Mouse (Mus musculus): ENCODE measurements around the gene Gtf2h1. TPM values are rescaled to one million over a fixed set of nuclear protein-coding genes. Genes with fewer than 3 reads are reported as not detected.

Gtf2h1 gene
- 53.5 and 58.0 TPM in 2 replicates for polyA plus RNA-seq (2014; fragmentation: Nextera tagmentation; extraction: Ambion mirVana)

- peak within 1 kb of the TSS; percentile 87 for H3K9ac ChIP-seq (ENCODE audit: low read depth, low read length)
- DNase-seq (ENCODE audit: low spot score): peak; percentile 99
- H3K36me3 ChIP-seq (ENCODE audit: control insufficient read depth, insufficient read depth, low read length): no peaks in the 10 kb centered on the region
- peak within 1 kb of the TSS; percentile 75 for H3K4me2 ChIP-seq (replicated peaks; ENCODE audit: low read depth, low read length)
- WGBS: under 1% methylated on average over 71 of the region's 75 CpGs
- H3K4me3 ChIP-seq (ENCODE audit: low read depth, low read length): peak within 1 kb of the TSS; percentile 98
- H3K27me3 ChIP-seq (ENCODE audit: control insufficient read depth, insufficient read depth, low read length): no peaks in the 10 kb centered on the region
- peaks cover 2% of the 10 kb centered on the region; the same call in 1 of the 2 replicates for H3K4me1 ChIP-seq (replicated peaks; ENCODE audit: control insufficient read depth, insufficient read depth, low read length)
- ATAC-seq (ENCODE audit: low FRiP score): peak; percentile 99
- H3K27ac ChIP-seq (ENCODE audit: low read depth, low read length): peak within 1 kb of the TSS; percentile 79
- no peaks in the 10 kb centered on the region for H3K9me3 ChIP-seq (ENCODE audit: control insufficient read depth, low read length)
These were observed at the start of gene Gtf2h1, which contains the start of gene Hps5 for GRCm38 (mm10) chr7:46795287-46796205. Gtf2h1 (plus strand) TSS chr7:46796103. Hps5 (minus strand) TSS chr7:46796064.

DNA sequence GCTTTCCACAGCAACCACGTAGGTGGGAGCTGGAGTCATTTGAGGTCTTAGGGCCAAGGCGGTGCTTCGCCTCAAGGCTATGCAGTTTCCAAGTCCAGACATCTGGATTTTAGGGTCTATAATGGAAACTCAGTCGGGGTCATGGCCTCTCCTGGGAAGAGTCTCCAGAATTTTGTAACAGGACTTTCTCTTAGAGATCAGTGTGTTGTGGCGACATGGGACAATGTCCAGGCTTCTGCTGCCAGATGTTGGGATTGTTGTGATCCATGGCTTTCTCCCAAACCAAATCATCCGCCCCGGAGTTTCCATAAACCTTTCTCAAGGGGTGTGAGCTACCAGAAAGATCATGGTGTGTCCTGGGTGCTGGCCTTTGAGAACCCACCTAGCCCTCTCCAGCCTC, 49.5 kb upstream of the Gtf2h1 start:
- ATAC-seq (ENCODE audit: low FRiP score): no peak
- Histone ChIP-seq H3K27me3 (ENCODE audit: control insufficient read depth, insufficient read depth, low read length) (no peaks in the 10 kb centered on the region), H3K4me2 (replicated peaks; ENCODE audit: low read depth, low read length) (no peak overlapping the region), H3K9ac (ENCODE audit: low read depth, low read length) (no peak overlapping the region), H3K27ac (ENCODE audit: low read depth, low read length) (no peak overlapping the region), H3K36me3 (ENCODE audit: control insufficient read depth, insufficient read depth, low read length) (no peaks in the 10 kb centered on the region), H3K4me3 (ENCODE audit: low read depth, low read length) (no peak overlapping the region), H3K9me3 (ENCODE audit: control insufficient read depth, low read length) (no peaks in the 10 kb centered on the region), H3K4me1 (replicated peaks; ENCODE audit: control insufficient read depth, insufficient read depth, low read length) (no peaks in the 10 kb centered on the region)
- whole genome bisulfite sequencing: 91% methylated on average over 7 of the region's 7 CpGs
- DNase-seq (ENCODE audit: low spot score): no peak

DNA sequence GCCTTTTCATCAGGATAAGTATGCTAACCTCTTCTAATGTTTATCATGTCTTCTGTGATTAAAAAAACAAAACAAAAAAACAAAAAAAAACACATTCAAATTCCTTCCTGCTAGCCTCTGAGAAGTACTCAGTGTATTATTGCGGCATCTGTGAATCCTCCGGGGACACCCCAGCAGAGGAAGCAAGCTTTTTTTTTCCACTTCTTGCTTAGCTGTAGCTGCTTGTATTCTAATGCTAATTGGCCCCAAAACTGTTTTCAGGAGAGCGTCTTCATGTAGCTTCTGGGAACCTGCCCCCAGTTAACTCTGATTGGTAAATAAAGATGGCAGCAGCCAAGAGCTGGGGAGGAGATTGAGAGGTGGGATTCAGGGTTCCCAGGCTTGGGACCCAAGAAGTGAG, 47.4 kb upstream of the Gtf2h1 start:
- no peak for DNase-seq (ENCODE audit: low spot score)
- H3K27ac ChIP-seq (ENCODE audit: low read depth, low read length): no peak overlapping the region
- H3K36me3 ChIP-seq (ENCODE audit: control insufficient read depth, insufficient read depth, low read length): no peaks in the 10 kb centered on the region
- ATAC-seq (ENCODE audit: low FRiP score): no peak
- H3K4me3 ChIP-seq (ENCODE audit: low read depth, low read length): no peak overlapping the region
- H3K9ac ChIP-seq (ENCODE audit: low read depth, low read length): no peak overlapping the region
- H3K4me1 ChIP-seq (replicated peaks; ENCODE audit: control insufficient read depth, insufficient read depth, low read length): no peaks in the 10 kb centered on the region
- H3K27me3 ChIP-seq (ENCODE audit: control insufficient read depth, insufficient read depth, low read length): no peaks in the 10 kb centered on the region
- no peaks in the 10 kb centered on the region for H3K9me3 ChIP-seq (ENCODE audit: control insufficient read depth, low read length)
- no peak overlapping the region for H3K4me2 ChIP-seq (replicated peaks; ENCODE audit: low read depth, low read length)
- 45% methylated on average over 3 of the region's 3 CpGs for WGBS

- DNase-seq (ENCODE audit: low spot score) (no peak), ATAC-seq (ENCODE audit: low FRiP score) (no peak)
- Histone ChIP-seq H3K9me3 (ENCODE audit: control insufficient read depth, low read length) (no peaks in the 10 kb centered on the region), H3K4me3 (ENCODE audit: low read depth, low read length) (no peak within 1 kb of the TSS), H3K27me3 (ENCODE audit: control insufficient read depth, insufficient read depth, low read length) (no peaks in the 10 kb centered on the region), H3K9ac (ENCODE audit: low read depth, low read length) (no peak within 1 kb of the TSS), H3K4me1 (replicated peaks; ENCODE audit: control insufficient read depth, insufficient read depth, low read length) (no peaks in the 10 kb centered on the region), H3K4me2 (replicated peaks; ENCODE audit: low read depth, low read length) (no peak within 1 kb of the TSS), H3K27ac (ENCODE audit: low read depth, low read length) (no peak within 1 kb of the TSS), H3K36me3 (ENCODE audit: control insufficient read depth, insufficient read depth, low read length) (no peaks in the 10 kb centered on the region)
- 77% methylated on average over 3 of the region's 3 CpGs for WGBS
These were observed 44.4 kb upstream of the Gtf2h1 start, which contains the start of gene Saa2 for GRCm38 (mm10) chr7:46751490-46751889. Saa2 (plus strand) TSS chr7:46751790.

DNA sequence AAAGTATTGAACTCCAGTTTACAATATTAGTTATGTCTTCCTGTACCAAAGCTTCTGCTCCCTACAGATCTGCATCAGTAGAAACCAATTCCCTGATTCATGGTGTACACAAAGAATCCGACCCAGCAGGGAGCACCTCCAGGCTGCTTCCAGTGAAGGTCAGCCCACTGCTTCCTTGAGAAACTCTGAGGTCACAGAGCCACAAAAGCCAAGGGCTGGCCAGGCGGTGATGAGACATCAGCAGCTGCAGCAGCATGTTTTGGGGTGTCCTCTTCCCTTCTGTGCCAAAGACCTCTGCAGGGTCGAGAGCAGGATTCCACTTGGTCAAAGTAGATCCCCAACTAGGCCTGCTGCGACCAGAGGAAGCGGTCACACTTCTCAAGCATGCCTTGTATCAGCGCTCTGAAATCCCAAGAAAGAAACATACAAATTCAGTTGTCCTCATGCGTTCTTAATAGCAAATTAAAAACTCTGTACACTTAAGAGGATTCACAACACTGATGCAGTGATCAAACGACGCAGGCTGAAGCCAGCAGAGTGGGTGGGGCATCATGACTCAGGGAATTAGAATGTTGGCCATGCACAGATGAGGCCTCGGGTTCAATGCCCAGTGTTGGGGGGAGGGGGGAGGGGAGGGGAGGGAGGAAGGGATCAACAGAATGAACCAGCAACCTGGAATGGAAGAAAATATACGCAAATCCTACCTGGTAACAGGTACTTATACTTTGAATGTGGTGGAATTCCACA, 34.7 kb upstream of the Gtf2h1 start:
- no peak for ATAC-seq (ENCODE audit: low FRiP score)
- WGBS: 81% methylated on average over 11 of the region's 11 CpGs
- peaks cover 11% of the 10 kb centered on the region; the same call in 1 of the 2 replicates for H3K36me3 ChIP-seq (ENCODE audit: control insufficient read depth, insufficient read depth, low read length)

DNA sequence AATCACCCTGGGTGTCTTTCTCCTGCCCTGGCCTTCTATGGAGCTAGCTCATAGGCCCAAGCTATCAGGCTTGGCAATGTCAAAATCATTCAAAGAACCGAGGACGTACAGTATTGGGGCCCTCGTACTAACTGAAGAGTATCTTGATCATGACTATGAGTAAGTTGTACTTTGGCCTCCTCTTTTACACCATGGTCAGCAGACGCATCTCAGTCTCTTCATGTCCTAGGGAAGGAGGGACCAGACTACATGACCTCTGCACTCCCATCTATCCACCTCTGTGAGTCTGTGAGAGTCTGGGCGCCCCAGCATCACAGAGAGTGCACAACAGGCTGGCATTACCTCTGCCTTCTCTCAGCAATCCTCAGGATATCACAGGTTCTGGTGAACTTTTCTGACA, 33.3 kb upstream of the Gtf2h1 start:
- ATAC-seq (ENCODE audit: low FRiP score): no peak
- Histone ChIP-seq H3K4me1 (replicated peaks; ENCODE audit: control insufficient read depth, insufficient read depth, low read length) (no peaks in the 10 kb centered on the region), H3K4me2 (replicated peaks; ENCODE audit: low read depth, low read length) (no peak overlapping the region), H3K36me3 (ENCODE audit: control insufficient read depth, insufficient read depth, low read length) (peaks cover 11% of the 10 kb centered on the region; the same call in 1 of the 2 replicates), H3K9ac (ENCODE audit: low read depth, low read length) (no peak overlapping the region), H3K9me3 (ENCODE audit: control insufficient read depth, low read length) (no peaks in the 10 kb centered on the region), H3K4me3 (ENCODE audit: low read depth, low read length) (no peak overlapping the region), H3K27me3 (ENCODE audit: control insufficient read depth, insufficient read depth, low read length) (no peaks in the 10 kb centered on the region), H3K27ac (ENCODE audit: low read depth, low read length) (no peak overlapping the region)
- 95% methylated on average over 5 of the region's 5 CpGs for WGBS
- no peak for DNase-seq (ENCODE audit: low spot score)

More for the DNA sequence above, 34.7 kb upstream of the Gtf2h1 start:
- Histone ChIP-seq H3K9me3 (ENCODE audit: control insufficient read depth, low read length) (no peaks in the 10 kb centered on the region), H3K27ac (ENCODE audit: low read depth, low read length) (no peak overlapping the region), H3K4me1 (replicated peaks; ENCODE audit: control insufficient read depth, insufficient read depth, low read length) (no peaks in the 10 kb centered on the region), H3K27me3 (ENCODE audit: control insufficient read depth, insufficient read depth, low read length) (no peaks in the 10 kb centered on the region), H3K9ac (ENCODE audit: low read depth, low read length) (no peak overlapping the region), H3K4me3 (ENCODE audit: low read depth, low read length) (no peak overlapping the region), H3K4me2 (replicated peaks; ENCODE audit: low read depth, low read length) (no peak overlapping the region)
- DNase-seq (ENCODE audit: low spot score): no peak

DNA sequence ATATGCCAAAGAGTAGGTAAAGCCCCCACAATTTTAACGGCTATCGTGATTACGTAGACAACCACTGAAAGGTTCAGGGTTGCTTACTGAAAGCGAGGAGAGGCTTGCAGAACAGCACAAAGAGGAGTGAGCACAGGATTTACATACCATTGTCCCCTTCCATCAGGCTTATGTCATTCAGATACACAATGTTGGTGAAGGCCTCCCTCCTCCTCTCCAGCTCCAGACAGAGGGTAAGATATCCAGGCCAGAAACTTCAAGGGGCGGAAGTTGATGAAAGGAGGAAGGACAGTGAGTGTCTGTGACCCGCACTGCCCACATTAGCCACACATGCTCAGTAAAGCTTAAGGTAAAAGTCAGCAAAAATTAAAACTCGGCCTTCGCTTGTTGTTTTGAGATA, 31.2 kb upstream of the Gtf2h1 start:
- DNase-seq (ENCODE audit: low spot score): no peak
- WGBS: 85% methylated on average over 8 of the region's 8 CpGs
- Histone ChIP-seq H3K4me1 (replicated peaks; ENCODE audit: control insufficient read depth, insufficient read depth, low read length) (no peaks in the 10 kb centered on the region), H3K27ac (ENCODE audit: low read depth, low read length) (no peak overlapping the region), H3K4me2 (replicated peaks; ENCODE audit: low read depth, low read length) (no peak overlapping the region), H3K9me3 (ENCODE audit: control insufficient read depth, low read length) (no peaks in the 10 kb centered on the region), H3K36me3 (ENCODE audit: control insufficient read depth, insufficient read depth, low read length) (peaks cover 17% of the 10 kb centered on the region; the same call in 1 of the 2 replicates), H3K27me3 (ENCODE audit: control insufficient read depth, insufficient read depth, low read length) (no peaks in the 10 kb centered on the region), H3K9ac (ENCODE audit: low read depth, low read length) (no peak overlapping the region), H3K4me3 (ENCODE audit: low read depth, low read length) (no peak overlapping the region)
- ATAC-seq (ENCODE audit: low FRiP score): no peak

DNA sequence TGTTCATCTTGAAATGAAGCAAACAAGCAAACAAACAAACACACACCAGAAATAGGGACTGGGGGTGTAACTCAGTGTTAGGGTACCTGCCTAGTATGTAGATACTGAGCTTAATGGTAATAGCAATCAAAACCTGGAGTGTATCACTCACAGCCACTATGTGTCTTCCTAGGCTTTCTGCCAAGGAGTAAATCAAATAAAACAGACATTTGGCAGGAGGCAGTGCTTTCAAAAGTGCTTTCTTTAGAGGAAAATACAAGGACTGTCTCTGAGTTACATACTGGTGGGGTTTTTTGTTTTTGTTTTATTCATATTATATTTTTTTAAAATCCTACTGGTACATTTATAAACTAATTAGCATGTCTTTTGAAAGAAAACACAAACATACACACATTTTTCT, 28.5 kb upstream of the Gtf2h1 start:
- Histone ChIP-seq H3K27ac (ENCODE audit: low read depth, low read length) (no peak overlapping the region), H3K4me1 (replicated peaks; ENCODE audit: control insufficient read depth, insufficient read depth, low read length) (no peaks in the 10 kb centered on the region), H3K9ac (ENCODE audit: low read depth, low read length) (no peak overlapping the region), H3K4me2 (replicated peaks; ENCODE audit: low read depth, low read length) (no peak overlapping the region), H3K4me3 (ENCODE audit: low read depth, low read length) (no peak overlapping the region), H3K36me3 (ENCODE audit: control insufficient read depth, insufficient read depth, low read length) (peaks cover 17% of the 10 kb centered on the region; the same call in 1 of the 2 replicates), H3K27me3 (ENCODE audit: control insufficient read depth, insufficient read depth, low read length) (no peaks in the 10 kb centered on the region), H3K9me3 (ENCODE audit: control insufficient read depth, low read length) (no peaks in the 10 kb centered on the region)
- no peak for ATAC-seq (ENCODE audit: low FRiP score)
- no peak for DNase-seq (ENCODE audit: low spot score)

All from hindbrain, embryonic 11.5 days (tissue).